Mouse (Mus musculus): ENCODE data around the gene Rrp1b. TPM values are rescaled to one million over a fixed set of nuclear protein-coding genes. Genes with fewer than 3 reads are reported as not detected.
"Not testable (repeated sequence)": the region's sequence is repeated elsewhere in the genome, so short reads cannot be mapped to it uniquely, and the experiment has no call there.

Gene Rrp1b
- polyA plus RNA-seq, 1 experiment from 2014 or later = 36.9 TPM

DNA sequence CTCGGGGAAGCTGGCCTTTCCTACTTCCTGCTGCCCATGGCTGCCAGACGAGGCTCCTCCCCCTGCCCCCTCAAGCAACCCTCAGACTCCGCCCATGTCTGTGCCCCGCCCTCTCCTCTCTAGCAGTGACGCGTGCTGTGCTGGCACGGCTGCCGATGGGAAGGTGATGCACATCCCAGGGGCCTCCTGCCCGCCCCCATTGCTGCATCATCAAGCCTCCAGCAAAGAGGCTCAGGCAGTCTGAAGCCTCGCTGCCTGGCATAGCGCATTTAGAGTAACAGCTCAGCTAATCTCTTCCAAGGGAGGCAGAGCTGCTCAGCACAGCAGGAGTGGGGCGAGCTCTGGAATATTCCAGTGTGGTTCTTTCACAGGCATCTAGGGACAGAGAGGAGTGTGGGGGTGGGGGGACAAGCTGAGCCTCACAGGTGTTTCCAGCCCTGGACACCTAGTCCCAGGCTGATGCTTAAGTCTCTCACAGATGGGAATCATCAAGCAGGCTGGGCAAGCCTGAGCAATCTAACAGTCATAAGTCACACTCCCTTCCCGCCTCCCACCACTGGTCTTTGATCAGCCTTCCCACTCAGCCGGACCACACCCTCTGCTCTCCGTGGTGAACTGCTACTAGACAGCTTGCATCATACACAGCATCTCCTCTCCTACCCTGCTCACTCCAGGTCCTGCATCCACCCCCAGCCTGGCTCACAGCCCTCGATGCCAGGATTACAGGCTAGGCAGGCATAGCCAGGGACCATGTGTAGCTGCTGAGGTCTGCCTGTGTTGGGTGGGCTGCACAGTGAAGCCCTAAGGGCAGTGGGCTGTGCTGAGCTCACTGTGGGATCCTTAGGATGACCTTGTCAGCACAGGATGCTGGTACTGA is 55.7 kb downstream of the Rrp1b start:
- WGBS = 6% methylated on average over 14 of the region's 16 CpGs
- peak overlapping the region; percentile 77 for H3K27ac ChIP-seq (replicated peaks)
- H3K36me3 ChIP-seq; H3K27me3 ChIP-seq (replicated peaks); H3K9me3 ChIP-seq (replicated peaks): not testable (repeated sequence)
- H3K4me3 ChIP-seq (replicated peaks) = peak overlapping the region; percentile 24
- peak overlapping the region; percentile 54 for H3K4me2 ChIP-seq
- peaks cover 24% of the 10 kb centered on the region for H3K4me1 ChIP-seq
- ATAC-seq (ENCODE audit: low FRiP score) = peak; percentile 94
- peak overlapping the region; percentile 42 for H3K9ac ChIP-seq (replicated peaks)

- H3K9me3 ChIP-seq (replicated peaks) = no peaks in the 10 kb centered on the region
- ATAC-seq (ENCODE audit: low FRiP score) = no peak
- no peak overlapping the region for H3K9ac ChIP-seq (replicated peaks)
- H3K4me3 ChIP-seq (replicated peaks) = no peak overlapping the region
- peaks cover 24% of the 10 kb centered on the region for H3K4me1 ChIP-seq
- H3K27ac ChIP-seq (replicated peaks) = 0 out of 2 replicates have a peak overlapping the region, but pooled peaks have one; percentile 77
- no peaks in the 10 kb centered on the region for H3K27me3 ChIP-seq (replicated peaks)
- WGBS = 97% methylated on average over 1 of the region's 1 CpGs
- no peaks in the 10 kb centered on the region for H3K36me3 ChIP-seq
- peak overlapping the region; percentile 54; the same call in 1 of the 2 replicates for H3K4me2 ChIP-seq
Measured at GRCm38 (mm10) chr17:32092241-32092619, 56.3 kb downstream of the Rrp1b start.

DNA sequence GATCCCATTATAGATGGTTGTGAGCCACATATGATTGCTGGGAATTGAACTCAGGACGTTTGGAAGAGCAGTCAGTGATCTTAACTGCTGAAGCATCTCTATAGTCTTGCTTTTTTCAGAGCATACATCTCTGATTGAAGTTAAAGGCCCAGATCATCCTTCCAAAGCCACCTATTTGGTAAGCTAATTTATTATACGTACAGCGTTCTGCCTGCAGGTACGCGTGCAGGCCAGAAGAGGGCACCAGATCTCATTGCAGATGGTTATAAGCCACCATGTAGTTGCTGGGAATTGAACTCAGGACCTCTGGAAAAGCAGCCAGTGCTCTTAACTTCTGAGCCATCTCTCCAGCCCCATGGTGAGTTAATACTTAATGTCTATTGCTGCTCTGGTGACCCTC is 57.0 kb downstream of the Rrp1b start:
- no peak overlapping the region for H3K4me2 ChIP-seq
- H3K9me3 ChIP-seq (replicated peaks) = no peaks in the 10 kb centered on the region
- H3K9ac ChIP-seq (replicated peaks) = no peak overlapping the region
- H3K27ac ChIP-seq (replicated peaks) = no peak overlapping the region
- no peaks in the 10 kb centered on the region for H3K36me3 ChIP-seq
- H3K4me1 ChIP-seq = peaks cover 24% of the 10 kb centered on the region
- H3K27me3 ChIP-seq (replicated peaks) = 0 out of 2 replicates have a peak, but pooled peaks cover 3% of the 10 kb centered on the region
- 87% methylated on average over 5 of the region's 5 CpGs for WGBS
- no peak for ATAC-seq (ENCODE audit: low FRiP score)
- H3K4me3 ChIP-seq (replicated peaks) = no peak overlapping the region

GRCm38 (mm10) chr17:32097676-32098075 is 61.8 kb downstream of the Rrp1b start:
- no peaks in the 10 kb centered on the region for H3K9me3 ChIP-seq (replicated peaks)
- no peak overlapping the region for H3K4me2 ChIP-seq
- peaks cover 11% of the 10 kb centered on the region for H3K4me1 ChIP-seq
- no peak overlapping the region for H3K9ac ChIP-seq (replicated peaks)
- 90% methylated on average over 1 of the region's 1 CpGs for WGBS
- no peak overlapping the region for H3K4me3 ChIP-seq (replicated peaks)
- no peaks in the 10 kb centered on the region for H3K36me3 ChIP-seq
- ATAC-seq (ENCODE audit: low FRiP score) = no peak
- peaks cover 12% of the 10 kb centered on the region; the same call in 1 of the 2 replicates for H3K27me3 ChIP-seq (replicated peaks)
- H3K27ac ChIP-seq (replicated peaks) = no peak overlapping the region

DNA sequence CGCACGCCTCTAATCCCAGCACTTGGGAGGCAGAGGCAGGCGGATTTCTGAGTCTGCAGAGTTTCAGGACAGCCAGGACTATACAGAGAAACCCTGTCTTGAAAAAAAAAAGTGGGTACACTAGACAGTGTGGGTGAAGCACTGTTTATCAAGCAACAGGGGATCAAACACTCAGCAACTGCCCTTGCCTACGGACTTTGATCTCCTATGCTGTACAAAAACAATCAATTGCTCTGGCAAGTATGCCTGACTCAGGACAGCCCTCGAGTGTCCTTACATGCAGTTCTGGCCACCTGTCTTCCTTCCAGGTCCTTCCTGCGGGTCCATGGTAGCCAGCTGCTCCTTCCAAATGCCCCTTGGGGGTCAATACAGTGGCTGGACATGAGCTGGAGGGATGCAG is 63.0 kb downstream of the Rrp1b start:
- not testable (repeated sequence) for H3K27ac ChIP-seq (replicated peaks); H3K9me3 ChIP-seq (replicated peaks); H3K4me3 ChIP-seq (replicated peaks); H3K9ac ChIP-seq (replicated peaks); H3K36me3 ChIP-seq; ATAC-seq (ENCODE audit: low FRiP score); H3K4me2 ChIP-seq
- H3K4me1 ChIP-seq = peaks cover 11% of the 10 kb centered on the region
- peaks cover 12% of the 10 kb centered on the region; the same call in 1 of the 2 replicates for H3K27me3 ChIP-seq (replicated peaks)
- 90% methylated on average over 6 of the region's 6 CpGs for WGBS

- WGBS = 35% methylated on average over 8 of the region's 8 CpGs
- no peaks in the 10 kb centered on the region for H3K36me3 ChIP-seq
- H3K4me2 ChIP-seq = peak overlapping the region; percentile 92
- peak; percentile 43 for ATAC-seq (ENCODE audit: low FRiP score)
- peaks cover 11% of the 10 kb centered on the region for H3K4me1 ChIP-seq
- peak overlapping the region; percentile 70 for H3K9ac ChIP-seq (replicated peaks)
- no peaks in the 10 kb centered on the region for H3K9me3 ChIP-seq (replicated peaks)
- H3K4me3 ChIP-seq (replicated peaks) = peak overlapping the region; percentile 53
- H3K27ac ChIP-seq (replicated peaks) = no peak overlapping the region
- H3K27me3 ChIP-seq (replicated peaks) = peaks cover 12% of the 10 kb centered on the region; the same call in 1 of the 2 replicates
Measured at GRCm38 (mm10) chr17:32099574-32099942, 63.7 kb downstream of the Rrp1b start.

DNA sequence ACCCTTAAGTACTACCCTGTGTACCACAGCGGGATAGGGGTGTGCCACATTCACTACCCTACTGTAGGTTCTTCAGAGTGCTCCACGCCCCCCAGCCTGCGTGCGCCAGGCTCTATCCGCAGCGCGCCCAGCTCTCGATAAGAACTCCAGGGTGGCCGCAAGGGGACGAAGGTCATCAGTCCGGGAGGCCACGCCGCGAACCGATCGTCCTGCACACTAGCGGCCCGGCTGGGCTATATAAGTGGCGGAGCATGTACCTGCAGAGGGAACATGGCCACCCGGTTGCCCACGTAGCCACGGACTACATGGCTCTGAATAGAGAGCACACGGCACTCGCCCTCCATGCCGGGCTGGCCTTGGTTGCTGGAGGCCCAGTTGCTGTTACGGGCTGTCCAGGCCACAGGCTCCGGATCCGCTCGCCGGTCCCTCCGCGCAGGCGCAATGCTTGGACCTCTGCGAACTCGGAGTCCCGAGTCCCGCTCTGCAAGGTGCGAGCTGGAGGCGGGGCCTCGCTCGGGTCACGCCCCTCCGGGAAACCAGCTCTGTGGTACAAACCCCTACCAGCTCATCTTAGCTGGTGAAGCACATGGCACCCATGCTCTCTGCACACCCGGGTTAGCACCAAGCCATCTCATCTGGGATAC is 64.2 kb downstream of the Rrp1b start:
- WGBS = 1% methylated on average over 44 of the region's 44 CpGs
- ATAC-seq (ENCODE audit: low FRiP score) = peak; percentile 88
- H3K4me2 ChIP-seq = peak overlapping the region; percentile 92
- peaks cover 11% of the 10 kb centered on the region for H3K4me1 ChIP-seq
- no peaks in the 10 kb centered on the region for H3K9me3 ChIP-seq (replicated peaks)
- H3K27me3 ChIP-seq (replicated peaks) = peaks cover 12% of the 10 kb centered on the region; the same call in 1 of the 2 replicates
- H3K4me3 ChIP-seq (replicated peaks) = peak overlapping the region; percentile 53
- H3K27ac ChIP-seq (replicated peaks) = no peak overlapping the region
- no peaks in the 10 kb centered on the region for H3K36me3 ChIP-seq
- peak overlapping the region; percentile 70 for H3K9ac ChIP-seq (replicated peaks)

DNA sequence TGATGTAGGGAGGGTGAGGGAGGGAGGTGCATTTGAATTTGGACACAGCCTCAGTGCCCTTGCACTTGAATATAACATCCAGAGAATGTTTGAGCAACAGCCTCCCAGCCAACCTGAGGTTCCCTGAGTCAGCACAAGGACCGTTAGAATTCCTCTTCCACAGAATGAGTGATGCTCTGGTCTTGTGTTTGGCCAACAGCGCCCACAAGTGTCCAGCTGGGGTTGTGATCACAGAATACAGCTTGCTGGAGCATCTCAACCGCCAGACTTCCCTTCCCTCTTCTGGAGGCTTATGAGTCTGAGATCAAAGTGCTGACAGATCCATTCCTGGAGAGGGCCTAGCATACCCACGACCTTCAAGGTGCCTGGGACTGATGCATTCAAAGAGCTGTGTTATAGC is 67.2 kb downstream of the Rrp1b start:
- Histone ChIP-seq H3K9me3 (replicated peaks) (no peaks in the 10 kb centered on the region), H3K9ac (replicated peaks) (no peak overlapping the region), H3K36me3 (no peaks in the 10 kb centered on the region), H3K27me3 (replicated peaks) (peaks cover 9% of the 10 kb centered on the region; the same call in 1 of the 2 replicates), H3K4me3 (replicated peaks) (no peak overlapping the region), H3K4me2 (no peak overlapping the region), H3K4me1 (peaks cover 11% of the 10 kb centered on the region), H3K27ac (replicated peaks) (no peak overlapping the region)
- 11% methylated on average over 4 of the region's 4 CpGs for WGBS
- no peak for ATAC-seq (ENCODE audit: low FRiP score)

DNA sequence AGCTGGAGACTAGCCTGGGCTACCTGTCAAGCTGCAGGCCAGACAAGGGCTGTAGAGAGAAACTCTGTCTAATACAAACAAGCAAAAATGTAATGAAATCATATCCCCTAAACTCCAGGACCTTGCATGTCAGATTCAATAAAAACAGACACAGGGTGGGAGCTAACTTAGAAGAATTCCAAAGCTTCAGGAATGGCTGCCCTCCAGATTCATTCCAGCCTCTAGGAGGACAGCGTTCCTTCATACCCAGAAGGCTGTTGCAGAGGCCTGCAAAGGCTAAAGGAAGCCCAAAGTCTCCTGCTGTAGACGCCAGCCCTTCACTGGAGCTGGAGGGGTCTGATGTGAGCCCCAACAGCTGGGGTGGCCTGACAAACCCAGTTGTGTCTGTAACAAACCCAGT is 70.5 kb downstream of the Rrp1b start:
- Histone ChIP-seq H3K4me1 (no peaks in the 10 kb centered on the region), H3K9ac (replicated peaks) (no peak overlapping the region), H3K9me3 (replicated peaks) (no peaks in the 10 kb centered on the region), H3K4me3 (replicated peaks) (no peak overlapping the region), H3K27ac (replicated peaks) (no peak overlapping the region), H3K27me3 (replicated peaks) (peaks cover 1% of the 10 kb centered on the region; the same call in 1 of the 2 replicates), H3K36me3 (no peaks in the 10 kb centered on the region), H3K4me2 (no peak overlapping the region)
- ATAC-seq (ENCODE audit: low FRiP score) = no peak
- 72% methylated on average over 2 of the region's 2 CpGs for WGBS

DNA sequence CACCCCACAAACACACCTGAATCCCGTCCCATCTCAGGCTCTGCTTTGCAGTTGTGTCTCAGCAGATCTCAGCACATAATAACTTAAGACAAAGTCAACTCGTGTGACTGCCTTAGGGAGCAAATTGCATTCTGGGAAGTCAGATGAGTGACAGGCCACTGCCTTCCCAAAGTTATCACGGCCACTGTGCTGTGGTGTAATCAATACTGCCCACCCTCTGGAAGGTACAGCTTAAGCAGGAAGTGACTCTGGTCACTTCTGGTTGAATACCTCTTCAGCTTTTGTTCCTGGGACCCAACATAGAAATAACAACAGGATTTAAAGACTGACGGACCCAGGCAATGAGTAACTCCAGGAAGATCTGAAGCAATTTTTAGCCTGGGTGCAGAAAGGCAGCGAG is 72.0 kb downstream of the Rrp1b start:
- no peaks in the 10 kb centered on the region for H3K9me3 ChIP-seq (replicated peaks)
- H3K36me3 ChIP-seq = no peaks in the 10 kb centered on the region
- H3K27me3 ChIP-seq (replicated peaks) = no peaks in the 10 kb centered on the region; the same call in 1 of the 2 replicates
- no peak overlapping the region for H3K27ac ChIP-seq (replicated peaks)
- no peak overlapping the region for H3K9ac ChIP-seq (replicated peaks)
- no peak overlapping the region for H3K4me3 ChIP-seq (replicated peaks)
- H3K4me2 ChIP-seq = no peak overlapping the region
- no peak for ATAC-seq (ENCODE audit: low FRiP score)
- 64% methylated on average over 5 of the region's 5 CpGs for WGBS
- H3K4me1 ChIP-seq = 0 out of 2 replicates have a peak, but pooled peaks cover 1% of the 10 kb centered on the region

- H3K4me3 ChIP-seq (replicated peaks); H3K4me1 ChIP-seq; H3K36me3 ChIP-seq; H3K9me3 ChIP-seq (replicated peaks); H3K9ac ChIP-seq (replicated peaks); ATAC-seq (ENCODE audit: low FRiP score); H3K27me3 ChIP-seq (replicated peaks); H3K27ac ChIP-seq (replicated peaks); H3K4me2 ChIP-seq: not testable (repeated sequence)
- 84% methylated on average over 5 of the region's 5 CpGs for WGBS
Measured at GRCm38 (mm10) chr17:32108320-32109011, 72.6 kb downstream of the Rrp1b start.

Data from neural tube, embryonic 15.5 days (tissue).